Mouse (Mus musculus) kidney, adult 2 months (tissue): ENCODE data around the gene Dtnbp1.

ENCODE experiments used
- CTCF ChIP-seq: fragments of 200-500 bp; conservative IDR thresholded peaks from 2 replicates; pipeline ENCODE4 v1.5.1; 2011; ENCODE audit warnings: low read depth, mild to moderate bottlenecking, control low read depth, low read length, moderate library complexity, mixed read lengths; ENCODE audit not compliant: insufficient read depth, insufficient read length
- POLR2A ChIP-seq: fragments of 200-500 bp; IDR thresholded peaks from one replicate; pipeline ENCODE4 v1.6.1; 2011; ENCODE audit warnings: low read depth, low read length, control low read depth

DNA sequence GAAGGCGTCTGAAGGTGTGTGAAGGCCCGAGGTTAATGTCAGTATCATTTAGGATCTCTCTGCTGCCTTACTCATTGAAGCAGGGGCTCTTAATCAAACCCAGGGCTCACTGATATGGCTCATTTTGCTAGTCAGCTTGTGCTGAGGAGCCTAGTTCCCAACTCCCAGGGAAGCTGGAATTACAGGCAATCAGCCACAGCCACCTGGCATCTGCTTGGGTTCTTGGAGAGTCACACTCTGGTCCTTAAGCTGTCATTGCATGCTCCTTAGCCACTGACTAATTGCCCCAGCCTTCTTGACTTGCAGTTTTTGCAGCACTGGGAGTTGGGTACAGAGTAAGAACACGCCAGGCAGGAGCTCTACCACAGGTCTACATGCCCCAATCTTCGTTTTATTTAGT, 34.5 kb upstream of the Dtnbp1 start:
- no peak for TF ChIP-seq CTCF
- no peak for TF ChIP-seq POLR2A
